Mouse (Mus musculus): ENCODE data around the gene Tmem156.

- no peak for TF ChIP-seq EP300 (optimal IDR thresholded peaks at IDR 0.05)
- no peak for TF ChIP-seq CTCF (IDR thresholded peaks at IDR 0.05; ENCODE audit: low read depth)
Observed at GRCm38 (mm10) chr5:65015508-65015907, 76.4 kb downstream of the Tmem156 start.

Measured in stomach, postnatal 0 days (tissue).